Mouse (Mus musculus) spleen, adult 12 weeks (tissue): ENCODE results near the gene Mfsd5.

Experiments used
- DNase-seq: peaks from one replicate; pipeline ENCODE4 v3.0.0; 2022; ENCODE audit warnings: low spot score

Gene Mfsd5

DNA sequence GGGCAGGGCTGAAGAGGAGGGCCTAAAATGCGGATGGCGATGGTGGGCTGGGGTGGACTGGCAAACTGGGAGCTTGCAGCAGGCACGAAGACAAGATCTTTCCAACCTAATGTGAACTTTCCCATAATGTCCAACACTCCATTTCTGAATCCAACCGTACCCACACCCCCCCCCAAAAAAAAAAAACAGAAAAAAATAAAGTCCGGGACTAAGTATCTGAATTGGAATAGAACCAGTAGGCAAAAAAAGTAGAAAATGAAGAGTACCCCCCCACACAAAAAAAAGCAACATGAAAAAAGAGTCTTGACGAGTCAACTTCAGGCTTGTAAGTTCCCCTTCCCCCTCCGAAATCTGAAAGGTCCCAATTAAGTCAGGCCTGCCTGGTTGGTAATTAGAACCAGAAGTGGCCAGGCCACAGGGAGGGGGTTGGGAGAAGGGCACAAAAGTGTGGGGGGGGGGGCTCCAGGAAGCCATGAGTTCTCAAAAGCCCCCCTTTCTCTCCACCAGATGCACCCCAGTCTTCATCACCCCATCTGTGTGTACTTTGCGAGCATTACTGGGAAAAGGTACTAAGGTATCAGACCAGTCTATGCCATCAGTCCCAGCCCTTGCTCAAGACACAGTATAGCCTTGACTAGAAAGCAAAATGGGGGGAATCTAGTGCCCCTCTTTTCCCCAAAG is 31.0 kb upstream of the Mfsd5 start:
- DNase-seq: no peak

DNA sequence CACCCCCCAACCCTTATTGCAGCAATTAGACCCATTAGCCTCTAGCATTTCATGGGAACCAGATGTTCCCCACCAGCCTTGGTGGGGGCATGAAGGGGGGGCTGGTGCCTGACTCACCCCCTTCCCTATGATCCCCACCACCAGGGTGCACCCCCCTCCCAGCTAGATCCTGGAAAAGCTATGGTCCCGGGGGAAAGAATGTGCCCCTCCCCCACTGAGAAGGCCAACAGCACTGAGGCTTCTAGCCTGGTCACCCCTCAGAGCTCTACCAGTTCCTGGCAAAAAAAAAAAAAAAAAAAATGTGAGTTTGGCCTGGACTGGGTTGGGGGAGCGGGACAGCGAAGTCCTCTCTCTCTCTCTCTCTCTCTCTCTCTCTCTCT is 30.5 kb upstream of the Mfsd5 start:
- DNase-seq: no peak

DNA sequence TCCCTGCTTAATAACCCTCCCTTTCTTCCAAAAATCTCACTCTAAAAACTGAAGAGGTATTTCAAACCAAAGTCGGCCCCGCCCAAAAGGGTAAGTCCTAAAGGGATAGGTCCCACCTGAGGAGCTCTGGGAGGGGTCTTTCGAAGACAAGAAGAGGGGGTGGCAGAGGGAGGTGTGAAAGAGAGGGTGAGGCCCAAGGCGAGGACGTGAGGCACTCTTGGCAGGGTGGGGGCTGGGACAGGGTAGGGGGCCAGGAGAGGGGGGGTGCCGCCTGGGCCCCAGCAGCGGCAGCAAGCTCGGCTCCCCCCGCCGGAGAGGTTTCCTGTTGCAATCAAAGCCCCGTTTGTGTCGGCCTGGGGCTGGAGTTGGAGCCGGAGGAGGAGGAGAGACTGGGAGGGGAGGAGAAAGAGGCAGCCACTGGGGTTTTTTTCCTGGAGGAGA is 30.0 kb upstream of the Mfsd5 start:
- no peak for DNase-seq

DNA sequence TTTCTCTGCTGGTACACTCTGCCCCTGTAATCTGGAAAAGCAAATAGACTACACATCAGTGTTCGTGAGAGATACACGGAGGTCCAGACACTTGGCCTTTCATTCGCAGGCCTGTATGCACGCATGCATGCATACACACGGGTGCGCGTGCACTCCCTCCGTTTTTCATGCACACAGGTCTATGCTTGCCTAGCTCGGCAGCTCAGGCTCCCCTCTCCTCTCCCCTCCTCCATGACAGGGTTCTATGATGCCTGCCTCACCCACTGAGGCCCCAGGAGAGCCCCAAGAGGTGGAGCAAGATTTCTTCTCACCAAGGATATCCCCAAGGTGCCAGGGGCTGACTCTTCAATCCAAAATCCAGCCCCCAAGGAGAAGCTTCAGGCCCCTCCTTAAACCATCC is 29.3 kb upstream of the Mfsd5 start:
- DNase-seq: no peak

DNA sequence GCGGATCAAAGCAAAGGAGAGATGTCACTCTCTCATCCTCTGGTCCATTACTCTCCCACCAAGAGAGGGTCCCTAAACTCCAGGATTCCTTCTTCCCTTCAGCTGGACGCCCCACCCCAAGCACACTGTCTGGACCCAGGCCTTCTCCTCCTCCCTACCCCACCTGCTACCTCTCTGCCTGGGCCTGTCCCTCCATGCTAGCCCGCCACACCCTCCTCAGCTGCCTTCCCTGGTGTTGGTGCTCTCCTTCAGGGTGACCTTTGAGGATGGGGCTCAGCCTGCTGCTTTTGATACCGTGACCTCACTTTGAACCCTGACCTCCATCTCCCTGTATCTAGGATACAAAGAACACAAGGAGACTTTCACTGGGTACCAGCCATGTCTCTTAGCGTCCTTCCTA is 28.7 kb upstream of the Mfsd5 start:
- DNase-seq: no peak

DNA sequence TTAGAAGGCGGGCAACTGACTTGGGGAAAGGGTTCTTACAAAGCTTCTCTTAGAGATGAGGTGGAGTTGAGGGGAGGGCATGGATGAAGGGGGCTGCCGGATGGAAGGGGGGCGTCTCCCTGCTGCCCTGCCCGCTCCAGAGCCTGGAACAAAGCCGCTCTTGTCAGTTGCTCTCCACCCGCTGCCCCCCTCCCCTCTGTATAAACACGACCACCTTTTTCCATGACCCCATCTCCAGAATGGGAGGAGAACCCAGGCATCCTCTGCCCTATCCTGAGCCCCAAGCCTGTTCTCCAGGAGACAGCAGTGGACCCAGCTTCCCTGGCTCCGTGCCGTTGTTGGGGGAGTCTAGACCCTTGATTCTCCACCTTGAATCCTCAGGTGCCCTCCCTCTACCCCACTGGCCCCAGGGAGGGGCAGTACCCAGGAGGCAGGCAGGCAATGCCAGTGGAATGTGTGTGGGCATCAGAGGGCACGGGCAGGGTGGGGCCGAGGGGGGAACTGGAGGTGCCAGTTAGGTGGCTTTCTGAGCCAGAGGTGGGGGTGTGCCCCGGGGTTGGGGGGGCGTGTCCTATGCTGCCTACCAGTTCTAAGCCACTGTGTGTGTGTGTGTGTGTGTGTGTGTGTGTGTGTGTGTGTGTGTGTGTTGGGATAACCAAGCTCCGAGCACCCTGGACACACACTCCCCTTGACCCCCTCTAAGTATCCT is 23.6 kb upstream of the Mfsd5 start:
- no peak for DNase-seq

DNA sequence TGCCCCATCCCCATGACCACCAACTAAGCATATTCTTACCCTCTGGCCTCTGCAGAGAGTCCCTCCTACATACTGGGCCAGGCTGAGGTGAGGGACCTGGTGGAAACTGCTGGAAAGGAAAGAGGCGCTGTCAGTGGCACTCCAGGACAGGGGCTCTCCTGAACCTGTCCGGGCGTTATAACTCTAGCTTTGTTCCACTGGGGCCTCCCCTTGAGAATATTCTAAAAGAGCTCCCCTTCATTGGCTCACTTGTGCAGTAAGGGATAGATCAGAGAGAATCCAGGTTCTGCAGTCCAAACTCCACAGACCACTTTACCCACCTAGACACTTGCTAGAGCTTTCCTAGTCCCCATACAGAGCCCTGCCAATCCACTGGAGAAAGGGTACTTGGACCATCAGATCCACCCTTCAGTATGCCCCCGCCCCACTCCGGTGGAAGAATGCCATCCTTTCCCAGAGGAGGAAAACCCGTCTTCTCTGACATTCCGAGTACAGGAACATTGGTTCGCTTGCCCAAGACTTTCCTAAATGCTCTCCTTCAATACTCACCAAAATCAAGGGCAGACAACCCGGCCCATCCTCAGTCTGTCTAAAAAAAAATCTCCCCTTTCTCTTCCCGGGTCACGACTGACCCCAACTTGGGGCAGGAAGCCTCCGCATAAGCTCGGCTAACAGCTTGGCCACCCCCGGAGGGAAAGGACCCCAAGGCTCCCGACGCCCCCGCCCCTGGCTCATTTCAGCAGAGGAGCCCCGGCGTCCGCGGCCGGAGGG is 22.6 kb upstream of the Mfsd5 start:
- no peak for DNase-seq

DNA sequence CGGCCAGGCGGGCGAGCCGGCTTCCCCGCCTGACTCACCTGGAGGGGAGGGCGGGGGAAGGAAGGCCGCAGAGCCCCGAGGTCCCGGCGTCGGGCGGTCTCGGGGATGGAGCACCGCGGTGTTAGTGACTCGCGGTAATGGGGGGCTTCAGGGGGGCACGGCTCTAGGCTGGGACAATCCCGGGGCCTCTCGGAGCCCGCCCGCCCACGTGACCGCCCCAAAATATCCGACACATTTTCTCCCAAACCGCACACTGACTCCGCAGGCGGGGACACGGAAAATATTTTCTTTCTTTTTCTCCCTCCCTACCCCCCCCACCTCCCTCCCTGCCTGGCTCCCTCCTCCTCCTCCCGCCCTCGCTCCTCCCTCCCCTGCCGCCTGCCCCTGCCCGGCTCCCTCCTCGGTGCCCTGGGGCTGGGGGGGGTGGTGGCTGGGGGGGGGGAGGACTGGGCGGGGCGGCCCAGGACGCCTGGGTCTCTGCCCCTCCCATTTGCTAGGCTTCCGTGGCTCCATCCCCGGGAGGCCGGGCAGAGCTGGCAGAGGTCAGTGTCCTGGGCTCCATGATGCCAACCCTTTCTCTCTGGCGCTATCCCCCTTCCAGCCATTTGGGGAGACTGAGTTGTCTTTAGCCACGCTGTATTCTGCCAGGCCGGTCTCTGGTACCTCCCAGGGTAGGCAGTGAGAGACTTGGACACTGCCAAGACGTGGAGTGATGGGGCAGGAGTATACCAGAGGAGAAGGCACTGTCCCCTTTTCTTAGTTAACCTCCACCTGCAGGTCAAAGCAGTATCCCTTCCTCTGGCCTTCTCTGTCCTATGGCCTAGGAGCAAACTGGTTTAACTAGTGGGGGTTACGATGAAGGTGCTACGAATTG is 21.8 kb upstream of the Mfsd5 start, which contains the start of gene Rarg:
Gene Rarg, minus strand, starts transcription at position 316 of the 874 bp plus-strand sequence.
- no peak for DNase-seq

DNA sequence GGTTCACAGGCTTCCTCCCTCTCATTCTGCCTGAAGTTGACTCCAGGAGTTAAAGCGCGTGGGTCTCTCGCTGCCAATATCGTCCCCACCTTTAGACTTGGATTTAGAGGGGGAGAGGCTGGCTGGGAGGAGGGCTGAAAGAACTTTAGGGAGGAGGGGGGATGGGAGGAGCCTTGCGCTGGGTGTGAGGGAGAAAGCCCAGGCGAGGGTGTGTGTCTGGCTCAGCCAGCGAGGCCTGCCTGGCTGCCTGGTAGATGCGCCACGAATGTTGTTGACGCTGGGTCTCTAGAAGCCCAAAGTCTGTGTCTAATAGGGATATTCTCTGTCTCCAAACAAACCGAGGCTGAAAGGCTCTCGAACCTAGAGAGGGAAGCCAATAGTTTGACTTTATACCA is 21.2 kb upstream of the Mfsd5 start:
- DNase-seq: no peak

DNA sequence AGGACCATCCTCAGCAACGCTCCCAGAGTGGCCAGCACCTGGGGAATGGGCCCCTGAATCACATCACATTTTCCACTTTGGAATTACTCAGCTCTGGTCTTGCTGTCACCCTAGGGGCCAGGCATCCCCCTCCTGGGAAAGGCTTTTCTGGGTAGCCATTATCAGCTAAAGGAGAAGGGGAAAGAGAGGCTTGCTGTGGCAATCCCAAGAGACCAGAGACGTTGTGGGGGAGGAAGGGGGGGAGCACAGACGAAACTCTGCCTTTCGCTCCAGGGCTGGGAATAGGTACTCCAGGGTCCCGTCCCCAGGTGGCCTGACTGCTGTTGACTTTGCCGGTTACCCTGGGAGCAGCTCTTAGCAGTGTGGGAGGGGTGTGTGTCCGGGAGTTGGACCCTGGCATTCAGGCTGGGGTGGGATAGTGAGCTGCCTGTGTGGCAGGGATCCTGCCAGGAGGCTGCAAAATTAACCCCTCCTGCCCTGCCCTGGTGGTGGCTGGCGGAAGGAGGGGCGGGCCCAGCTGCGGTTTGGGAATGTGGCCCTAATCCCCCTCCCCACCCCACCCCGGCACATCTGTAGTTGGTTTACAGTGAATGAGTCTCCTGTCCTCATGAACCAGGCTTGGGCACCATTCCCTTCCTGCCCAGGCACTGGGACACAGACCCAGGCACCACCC is 20.5 kb upstream of the Mfsd5 start:
- no peak for DNase-seq

DNA sequence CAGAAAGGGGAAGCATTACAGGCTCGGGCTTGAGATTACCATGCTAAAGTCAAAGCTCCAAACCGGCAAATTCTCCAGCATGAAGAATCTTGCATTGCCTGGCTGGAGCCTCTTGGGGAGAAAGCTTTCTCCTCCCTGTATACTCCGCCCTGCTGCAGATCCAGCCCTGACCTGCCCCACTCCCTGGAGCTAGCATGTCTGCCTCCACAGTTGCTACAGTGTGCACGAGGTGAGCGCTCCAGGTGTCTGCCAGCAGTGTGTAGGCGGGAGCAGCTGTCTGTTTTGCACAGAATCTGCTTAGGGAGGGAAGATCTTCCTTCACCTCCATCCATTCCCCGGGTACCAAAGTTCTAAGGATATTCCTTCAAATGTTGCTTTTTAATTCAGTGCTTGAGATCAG is 16.7 kb upstream of the Mfsd5 start:
- DNase-seq: no peak

DNA sequence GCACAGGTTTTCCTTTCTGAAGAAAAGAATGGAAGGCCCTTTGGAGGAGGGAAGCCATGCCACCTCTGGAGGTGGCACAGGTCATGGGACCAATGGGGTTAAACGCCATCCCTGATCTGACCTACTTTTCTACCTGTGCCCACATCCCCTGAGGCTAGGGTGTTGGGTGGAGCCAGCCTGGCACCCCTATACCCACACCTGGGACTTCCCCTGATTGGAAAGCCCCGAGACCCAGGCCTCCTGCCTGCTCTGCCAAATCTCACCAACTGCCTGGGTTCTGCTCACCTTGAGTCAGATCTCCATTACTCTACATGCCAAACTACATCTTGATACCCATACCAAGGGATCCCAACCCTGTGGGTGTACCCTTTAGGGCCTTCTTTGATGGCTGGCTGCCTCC is 16.2 kb upstream of the Mfsd5 start:
- no peak for DNase-seq

DNA sequence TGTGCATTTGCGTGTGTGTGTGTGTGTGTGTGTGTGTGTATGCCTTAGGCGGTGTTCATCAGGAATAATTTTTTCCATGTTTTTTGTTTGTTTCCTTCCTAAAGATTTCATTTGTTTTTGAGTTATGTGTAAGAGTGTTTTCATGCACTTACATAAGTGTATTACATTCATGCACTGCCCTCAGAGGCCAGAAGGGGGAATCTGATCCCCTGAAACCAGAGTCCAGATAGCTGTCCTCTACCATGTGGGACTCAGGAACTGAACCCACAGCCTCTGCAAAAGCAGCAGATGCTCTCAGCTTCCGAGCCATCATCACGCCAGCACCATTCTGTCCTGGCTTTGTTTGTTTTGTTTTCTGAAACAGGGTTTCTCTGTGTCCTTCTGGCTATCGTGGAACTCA is 13.7 kb upstream of the Mfsd5 start:
- no peak for DNase-seq

DNA sequence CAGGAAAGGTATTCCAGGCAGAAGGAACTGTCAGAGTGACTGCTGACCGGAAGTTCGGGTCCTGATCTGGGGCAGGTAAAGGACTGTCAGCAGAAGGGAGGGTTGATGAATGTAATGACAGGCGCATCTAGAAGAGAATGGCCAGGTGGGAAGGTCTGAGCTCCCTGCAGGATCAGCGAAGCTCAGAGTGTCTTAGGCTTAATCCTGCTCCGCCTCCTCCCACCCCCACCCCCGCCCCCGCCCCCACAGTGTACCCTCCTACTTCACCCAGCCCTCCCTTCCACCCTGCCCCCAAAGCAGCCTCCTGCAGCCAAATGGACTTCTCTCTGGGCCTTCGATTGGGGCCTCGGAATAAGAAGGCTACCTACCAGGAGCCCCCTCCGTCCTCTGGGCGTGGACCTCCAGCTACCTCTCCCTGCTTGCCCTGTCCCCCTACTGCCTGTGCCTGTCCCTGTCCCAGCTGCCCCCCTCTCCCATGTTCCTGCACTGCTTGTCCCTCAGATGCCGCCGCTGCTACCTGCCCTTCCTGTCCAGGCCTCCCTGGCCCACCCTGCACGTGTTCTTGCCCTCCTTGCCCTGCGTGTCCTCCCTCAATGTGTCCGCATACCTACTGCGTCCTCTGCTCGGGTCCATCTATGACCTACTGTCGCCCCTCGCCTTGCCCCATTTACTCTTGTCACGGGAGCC is 8.8 kb upstream of the Mfsd5 start, which contains the start of gene Gm9918:
Gene Gm9918, plus strand, starts transcription at position 290 of the 687 bp plus-strand sequence.
- no peak for DNase-seq

DNA sequence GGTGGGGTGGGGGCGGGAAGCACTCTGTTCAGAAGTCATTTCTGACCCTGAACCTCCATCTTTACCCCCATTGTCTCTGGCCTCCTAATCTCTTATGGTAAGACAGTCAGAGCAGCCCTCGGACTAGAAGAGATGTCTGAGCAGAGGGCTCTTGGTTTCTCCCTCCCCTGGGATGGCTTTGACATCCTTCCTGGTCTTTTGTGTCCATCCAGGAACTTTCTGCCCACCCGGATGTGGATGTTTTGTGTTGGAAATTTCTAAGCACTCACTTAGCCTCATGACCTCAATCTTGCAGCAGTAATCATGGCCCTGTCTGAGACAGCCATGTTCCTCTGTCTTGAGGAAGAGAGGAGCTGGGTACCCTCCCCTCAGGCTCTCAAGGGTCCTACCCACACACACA is 7.8 kb upstream of the Mfsd5 start:
- DNase-seq: no peak

DNA sequence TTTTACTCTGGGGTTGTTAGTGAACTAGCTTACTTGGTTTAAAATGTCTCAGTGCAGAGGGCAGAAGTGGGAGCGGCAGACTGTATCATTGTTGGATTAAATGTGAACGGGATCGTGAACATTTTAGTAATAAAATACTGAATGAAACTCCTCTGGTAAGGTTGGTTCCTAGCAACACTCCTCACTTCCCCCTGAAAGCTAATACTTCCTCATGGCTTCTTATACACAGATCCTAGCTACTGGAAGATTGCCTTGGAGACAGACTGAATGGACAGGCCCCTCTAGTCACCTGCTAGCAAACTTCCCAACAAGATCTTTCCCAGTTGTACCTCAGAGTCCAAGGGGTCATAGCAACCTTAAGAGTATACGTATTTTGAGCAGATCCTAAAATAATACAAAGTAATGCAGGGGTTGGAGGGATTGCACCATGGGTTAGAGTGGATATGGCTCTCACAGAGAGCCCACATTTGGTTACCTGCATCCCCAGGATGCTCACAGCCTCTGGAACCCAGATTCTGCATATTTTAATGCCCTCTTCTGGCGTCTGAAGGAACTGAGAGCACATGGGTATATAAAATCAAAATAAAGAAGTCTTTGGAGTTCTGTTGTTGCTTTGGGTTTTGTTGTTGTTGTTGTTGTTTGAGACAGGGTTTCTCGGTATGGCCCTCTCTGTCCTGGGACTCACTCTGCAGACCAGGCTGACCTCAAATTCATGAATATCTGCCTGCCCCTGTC is 5.1 kb upstream of the Mfsd5 start:
- DNase-seq: no peak

DNA sequence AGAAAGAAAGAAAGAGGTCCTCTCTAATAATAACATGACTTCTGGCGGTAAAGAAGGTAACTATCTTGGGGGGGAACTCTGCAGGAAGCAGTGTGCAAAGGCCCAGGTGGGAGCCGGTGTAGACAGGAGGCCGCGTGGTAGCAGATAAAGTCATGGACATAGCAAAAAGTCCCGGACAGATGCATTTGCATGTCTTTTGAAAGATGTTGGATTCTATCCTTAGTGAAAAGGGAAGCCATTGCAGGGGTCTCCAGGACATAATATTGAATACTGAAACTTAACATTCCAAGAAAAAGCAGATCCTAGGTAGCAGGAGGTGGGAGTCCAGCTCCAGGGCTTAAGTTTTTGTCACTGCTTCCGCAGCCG is 545 bp upstream of the Mfsd5 start:
- DNase-seq: no peak

DNA sequence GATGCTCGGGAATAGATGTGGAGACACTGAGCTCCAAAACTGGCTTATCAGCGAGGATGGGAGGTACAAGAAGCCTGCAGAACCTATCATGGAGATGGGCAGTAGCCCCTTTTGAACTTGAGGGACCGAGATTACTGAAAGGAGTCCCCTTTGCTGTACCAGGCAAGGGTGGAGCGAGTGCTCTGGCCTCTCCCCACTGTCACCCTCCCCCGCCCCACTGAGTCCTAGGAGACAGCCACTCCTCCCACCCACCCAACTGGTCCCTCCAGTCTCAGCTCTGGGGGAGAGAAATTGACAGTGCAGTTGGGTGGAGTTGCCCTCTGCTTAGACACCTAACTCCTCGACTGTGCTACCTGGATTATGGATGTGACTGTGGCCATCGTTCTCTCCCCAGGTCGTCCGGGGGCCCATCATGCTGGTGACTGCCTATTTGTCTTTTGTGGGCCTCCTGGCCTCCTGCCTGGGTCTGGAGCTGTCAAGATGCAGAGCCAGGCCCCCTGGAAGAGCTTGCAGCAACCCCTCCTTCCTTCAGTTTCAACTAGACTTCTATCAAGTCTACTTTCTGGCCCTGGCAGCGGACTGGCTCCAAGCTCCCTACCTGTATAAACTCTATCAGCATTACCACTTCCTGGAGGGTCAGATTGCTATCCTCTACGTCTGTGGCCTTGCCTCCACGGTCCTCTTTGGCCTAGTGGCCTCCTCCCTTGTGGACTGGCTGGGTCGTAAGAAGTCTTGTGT is 698 bp downstream of the Mfsd5 start:
- no peak for DNase-seq

DNA sequence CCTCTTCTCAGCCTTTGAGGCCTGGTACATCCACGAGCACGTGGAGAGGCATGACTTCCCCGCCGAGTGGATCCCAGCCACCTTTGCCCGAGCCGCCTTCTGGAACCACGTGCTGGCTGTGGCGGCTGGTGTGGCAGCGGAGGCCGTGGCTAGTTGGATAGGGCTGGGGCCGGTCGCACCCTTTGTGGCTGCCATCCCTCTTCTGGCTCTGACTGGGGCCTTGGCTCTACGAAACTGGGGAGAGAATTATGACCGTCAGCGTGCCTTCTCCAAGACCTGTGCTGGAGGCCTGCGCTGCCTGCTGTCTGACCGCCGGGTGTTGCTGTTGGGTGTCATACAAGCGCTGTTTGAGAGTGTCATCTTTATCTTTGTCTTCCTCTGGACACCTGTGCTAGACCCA is 1.4 kb downstream of the Mfsd5 start:
- no peak for DNase-seq
